8 mouse cellular contexts compared by ENCODE assay signal in the genomic region with DNA sequence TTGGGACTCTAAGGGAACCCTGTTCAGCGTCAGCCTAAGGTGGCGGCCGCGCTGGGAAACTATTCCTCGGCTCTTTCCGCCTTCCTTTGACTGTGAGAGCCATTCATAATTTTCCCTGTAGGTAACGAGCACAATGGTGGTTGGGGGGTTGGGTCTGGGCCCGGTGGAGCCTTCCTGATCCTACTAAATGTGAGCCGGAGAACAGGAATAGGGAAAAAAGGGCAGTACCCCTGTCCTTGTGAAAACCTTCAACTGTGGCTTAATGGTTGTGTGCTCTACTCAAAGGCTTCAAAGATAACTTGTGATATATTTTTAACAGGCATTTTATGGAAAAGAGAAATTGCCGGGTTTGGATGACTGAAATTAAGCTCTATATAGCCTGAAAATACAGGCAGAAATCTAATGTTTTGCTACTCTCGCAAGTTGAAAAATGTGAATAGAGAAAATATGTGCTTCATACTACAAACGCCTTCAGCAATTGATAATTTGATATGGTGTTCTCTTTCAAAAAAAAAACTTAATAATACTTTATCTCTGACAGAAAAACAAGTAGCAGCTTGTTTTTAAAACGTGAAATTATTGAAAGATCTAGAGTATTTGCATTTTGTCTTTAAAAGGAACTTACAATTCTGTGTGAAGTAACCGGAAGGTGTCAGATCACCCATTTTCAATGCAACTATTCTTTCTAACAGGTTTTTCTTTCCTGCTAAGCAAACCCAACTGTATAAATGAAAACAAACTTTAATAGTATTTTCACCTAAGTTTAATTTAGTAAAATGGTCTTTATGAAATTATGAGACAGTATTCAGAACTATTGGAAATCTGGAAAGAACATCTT. TPM values are rescaled to one million over a fixed set of nuclear protein-coding genes. Genes with fewer than 3 reads are reported as not detected.
DNase-seq lines count a peak whose midpoint lies in the region; ATAC-seq and TF ChIP-seq lines count a peak whose summit lies in the region.

No protein-coding gene starts in this region.

- TF ChIP-seq CTCF in heart, postnatal 0 days (IDR thresholded peaks at IDR 0.05; ENCODE audit: low read depth): no peak

- TF ChIP-seq EP300 in heart, postnatal 0 days (IDR thresholded peaks at IDR 0.05; ENCODE audit: low read depth): no peak

- H3K4me1 ChIP-seq in heart, embryonic 14.5 days (ENCODE audit: control insufficient read depth in 2 of 2, insufficient read depth in 2 of 2, low read length in 2 of 2): peaks cover 9 to 20% of the 10 kb centered on the region in 2 experiments
- peaks cover 3 to 16% of the 10 kb centered on the region in 2 experiments for H3K4me1 ChIP-seq in ES-E14 (ENCODE audit: control insufficient read depth in 2 of 2, insufficient read depth in 2 of 2, low read length in 2 of 2, poor library complexity in 1 of 2)
- peaks cover 11% of the 10 kb centered on the region for H3K4me1 ChIP-seq in heart, postnatal 0 days (ENCODE audit: control insufficient read depth, insufficient read depth)
- H3K4me1 ChIP-seq in midbrain, embryonic 10.5 days: peaks cover 45% of the 10 kb centered on the region

- WGBS in heart, embryonic 14.5 days: 2% methylated on average over 14 of the region's 14 CpGs
- 5% methylated on average over 14 of the region's 14 CpGs for WGBS in heart, postnatal 0 days
- 1% methylated on average over 14 of the region's 14 CpGs for WGBS in midbrain, embryonic 10.5 days

- peak overlapping the region; percentile 98 to 99 for H3K27ac ChIP-seq in heart, embryonic 14.5 days (replicated peaks in 1 of 2; ENCODE audit: control insufficient read depth in 1 of 2, insufficient read depth in 1 of 2, low read depth in 2 of 2, low read length in 2 of 2)
- peak overlapping the region; percentile 79; the same call in 1 of the 2 replicates for H3K27ac ChIP-seq in ES-E14 (ENCODE audit: insufficient read depth, low read depth, low read length, poor library complexity, severe bottlenecking)
- peak overlapping the region; percentile 94 for H3K27ac ChIP-seq in heart, postnatal 0 days (ENCODE audit: low read depth)
- peak overlapping the region; percentile 100 for H3K27ac ChIP-seq in midbrain, embryonic 10.5 days (replicated peaks)

- no peaks in the 10 kb centered on the region for H3K36me3 ChIP-seq in heart, embryonic 14.5 days (ENCODE audit: control insufficient read depth, insufficient read depth, low read length)
- no peaks in the 10 kb centered on the region for H3K36me3 ChIP-seq in ES-E14 (ENCODE audit: control insufficient read depth, insufficient read depth, low read length, poor library complexity, severe bottlenecking)
- H3K36me3 ChIP-seq in heart, postnatal 0 days (replicated peaks; ENCODE audit: control insufficient read depth, insufficient read depth, low read length): no peaks in the 10 kb centered on the region
- H3K36me3 ChIP-seq in midbrain, embryonic 10.5 days: 0 out of 2 replicates have a peak, but pooled peaks cover 3% of the 10 kb centered on the region

- H3K4me3 ChIP-seq in heart, embryonic 14.5 days (ENCODE audit: control insufficient read depth in 1 of 2, insufficient read depth in 1 of 2, low read depth in 1 of 2, low read length in 2 of 2): peak overlapping the region; percentile 72 to 97
- peak overlapping the region; percentile 89 to 90 for H3K4me3 ChIP-seq in ES-E14 (ENCODE audit: insufficient read depth in 1 of 2, low read depth in 1 of 2, low read length in 2 of 2, poor library complexity in 1 of 2, severe bottlenecking in 1 of 2)
- peak overlapping the region; percentile 66 for H3K4me3 ChIP-seq in heart, postnatal 0 days (ENCODE audit: low read depth, low read length)
- peak overlapping the region; percentile 99 for H3K4me3 ChIP-seq in midbrain, embryonic 10.5 days

- peak overlapping the region; percentile 95 for H3K4me2 ChIP-seq in heart, embryonic 14.5 days (ENCODE audit: low read length)
- peak overlapping the region; percentile 84 for H3K4me2 ChIP-seq in heart, postnatal 0 days (ENCODE audit: low read depth, low read length)

- H3K9me3 ChIP-seq in heart, embryonic 14.5 days (ENCODE audit: control insufficient read depth, low read length): no peaks in the 10 kb centered on the region
- no peaks in the 10 kb centered on the region for H3K9me3 ChIP-seq in ES-E14 (ENCODE audit: control insufficient read depth, insufficient read depth, low read depth, low read length)
- no peaks in the 10 kb centered on the region for H3K9me3 ChIP-seq in heart, postnatal 0 days (replicated peaks; ENCODE audit: control insufficient read depth, low read length)
- H3K9me3 ChIP-seq in midbrain, embryonic 10.5 days (replicated peaks): no peaks in the 10 kb centered on the region

- H3K27me3 ChIP-seq in heart, embryonic 14.5 days (ENCODE audit: control insufficient read depth, insufficient read depth, low read length): no peaks in the 10 kb centered on the region
- H3K27me3 ChIP-seq in heart, postnatal 0 days (ENCODE audit: control insufficient read depth, insufficient read depth, low read length): peaks cover 6% of the 10 kb centered on the region; the same call in 1 of the 2 replicates
- no peaks in the 10 kb centered on the region for H3K27me3 ChIP-seq in midbrain, embryonic 10.5 days (ENCODE audit: low read depth, poor library complexity, severe bottlenecking)

- no peak for DNase-seq in heart, adult 8-10 months (ENCODE audit: low spot score)
- no peak for DNase-seq in ES-E14 (ENCODE audit: low read depth, low spot score)
- no peak for DNase-seq in heart, postnatal 0 days (ENCODE audit: low spot score)
- DNase-seq in midbrain, embryonic 10.5 days (ENCODE audit: low spot score): no peak
- DNase-seq in cerebellum, adult 11-12 months: no peak
- no peak for DNase-seq in layer of hippocampus, adult 11-12 months (ENCODE audit: low spot score)
- DNase-seq in frontal cortex, adult 2 months (ENCODE audit: extremely low spot score in 1 of 2, low spot score in 1 of 2): no peak

- peak overlapping the region; percentile 98 for H3K9ac ChIP-seq in heart, embryonic 14.5 days (ENCODE audit: low read length)
- H3K9ac ChIP-seq in ES-E14 (ENCODE audit: insufficient read depth, low read depth, low read length, poor library complexity, severe bottlenecking): peak overlapping the region; percentile 74; the same call in 1 of the 2 replicates
- H3K9ac ChIP-seq in heart, postnatal 0 days (replicated peaks; ENCODE audit: low read depth, low read length): peak overlapping the region; percentile 88

- in situ Hi-C loops in ES-E14 (cut with MboI; ENCODE audit: low sequenced_read_pairs in 2 of 2, unreplicated experiment in 2 of 2): no loop called here

- peak; percentile 9; the same call in 1 of the 2 replicates for ATAC-seq in heart, embryonic 14.5 days (ENCODE audit: insufficient number of reproducible peaks, insufficient read depth, low FRiP score, low read depth)
- ATAC-seq in heart, postnatal 0 days (ENCODE audit: insufficient read depth, low read depth): peak; percentile 1; the same call in 1 of the 2 replicates

TF ChIP-seq in ES-E14, 5 proteins besides CTCF, POLR2A, EP300 and RAD21:
- TF ChIP-seq HCFC1 (IDR thresholded peaks at IDR 0.05; ENCODE audit: borderline replicate concordance, insufficient read depth, low read length): no peak
- TF ChIP-seq MAFK (IDR thresholded peaks at IDR 0.05; ENCODE audit: insufficient read depth, low read depth, low read length): no peak
- no peak for TF ChIP-seq CHD2 (IDR thresholded peaks at IDR 0.05; ENCODE audit: low read depth, low read length)
- no peak for TF ChIP-seq ZNF384 (IDR thresholded peaks at IDR 0.05; ENCODE audit: low read depth, low read length)
- no peak for TF ChIP-seq ZC3H11A (IDR thresholded peaks at IDR 0.05; ENCODE audit: borderline replicate concordance, low read depth, low read length)

RNA-seq across cellular contexts. Expression of a gene that starts 1.2 kb away (rescaled TPM):
- 44.2 and 44.7 TPM in 2 replicates for polyA plus RNA-seq in heart, embryonic 14.5 days (2014; fragmentation: Nextera tagmentation; extraction: Ambion mirVana)
- not detected for total RNA-seq in heart, adult 8-10 months (2022)
- 20.0 and 32.8 TPM in 2 replicates for total RNA-seq in ES-E14 (2012; rRNA removed)
- 9.4 and 21.5 TPM in 2 replicates for total RNA-seq in heart, postnatal 0 days (2014; rRNA removed; ENCODE audit: low replicate concordance)
- polyA plus RNA-seq in heart, postnatal 0 days (2015; fragmentation: Nextera tagmentation; extraction: Ambion mirVana): 19.0 and 21.0 TPM in 2 replicates
- 134 and 148 TPM in 2 replicates for polyA plus RNA-seq in midbrain, embryonic 10.5 days (2016; fragmentation: Nextera tagmentation; extraction: Ambion mirVana)
- polyA plus RNA-seq in frontal cortex, adult 2 months (2012; rRNA removed): 0.06 and 0.13 TPM in 2 replicates

RNA-seq across cellular contexts. Expression of a gene that starts 47.9 kb away (rescaled TPM):
- 30.6 and 36.1 TPM in 2 replicates for polyA plus RNA-seq in heart, embryonic 14.5 days (2014; fragmentation: Nextera tagmentation; extraction: Ambion mirVana)
- 10 to 100 TPM; 20.0 to 27.3 (median 24.3) TPM for total RNA-seq in heart, adult 8-10 months (2022)
- total RNA-seq in ES-E14 (2012; rRNA removed): 105 and 136 TPM in 2 replicates
- total RNA-seq in heart, postnatal 0 days (2014; rRNA removed; ENCODE audit: low replicate concordance): 33.6 and 41.8 TPM in 2 replicates
- polyA plus RNA-seq in heart, postnatal 0 days (2015; fragmentation: Nextera tagmentation; extraction: Ambion mirVana): 26.0 and 32.5 TPM in 2 replicates
- polyA plus RNA-seq in midbrain, embryonic 10.5 days (2016; fragmentation: Nextera tagmentation; extraction: Ambion mirVana): 121 and 126 TPM in 2 replicates
- 122 and 139 TPM in 2 replicates for polyA plus RNA-seq in frontal cortex, adult 2 months (2012; rRNA removed)

Comparison
In these comparisons a context has a peak if more than half of its experiments do, and no peak if none do; other contexts are left out.
1. RNA of a gene that starts 1.2 kb away (polyA plus RNA-seq): 134 to 148 TPM in midbrain, embryonic 10.5 days, 44.2 to 44.7 TPM in heart, embryonic 14.5 days and 19.0 to 21.0 TPM in heart, postnatal 0 days; 0.06 to 0.13 TPM in frontal cortex, adult 2 months; every median in the first group is over 10 times any median in the second.
2. Peak in every context shown above with its lines, with median percentiles within 50 percentile points of each other: H3K27ac ChIP-seq, H3K4me3 ChIP-seq and H3K9ac ChIP-seq.